Mouse (Mus musculus): ENCODE measurements at regions not wholly inside any gene's neighbourhood (a gene's known extent, or its start where the extent isn't known, plus 50 kb on each side); places are given as distances from the start of the nearest gene placed in this dataset.
"Not testable (repeated sequence)": the region's sequence is repeated elsewhere in the genome, so short reads cannot be mapped to it uniquely, and the experiment has no call there.

- H3K4me2 ChIP-seq = no peak overlapping the region
- ATAC-seq (ENCODE audit: low read depth) (no peak), DNase-seq (no peak)
- H3K9me3 ChIP-seq (replicated peaks) = no peaks in the 10 kb centered on the region
- H3K27ac ChIP-seq = no peak overlapping the region
- no peaks in the 10 kb centered on the region for H3K4me1 ChIP-seq (replicated peaks)
- H3K36me3 ChIP-seq = no peaks in the 10 kb centered on the region
- no peaks in the 10 kb centered on the region for H3K27me3 ChIP-seq
- H3K4me3 ChIP-seq (replicated peaks) = no peak overlapping the region
- 25% methylated on average over 4 of the region's 4 CpGs for WGBS (ENCODE audit: insufficient replicate concordance)
- no peak overlapping the region for H3K9ac ChIP-seq
These were observed 100.2 kb upstream of the Top1 start for GRCm38 (mm10) chr2:160545527-160545926.

- ATAC-seq (ENCODE audit: low read depth) = no peak
- Histone ChIP-seq H3K4me2 (no peak overlapping the region), H3K4me3 (replicated peaks) (no peak overlapping the region), H3K4me1 (replicated peaks) (no peaks in the 10 kb centered on the region), H3K36me3 (no peaks in the 10 kb centered on the region), H3K9me3 (replicated peaks) (no peaks in the 10 kb centered on the region), H3K27me3 (no peaks in the 10 kb centered on the region), H3K9ac (no peak overlapping the region), H3K27ac (no peak overlapping the region)
- DNase-seq = no peak
- WGBS (ENCODE audit: insufficient replicate concordance) = 65% methylated on average over 19 of the region's 19 CpGs
These were observed 93.5 kb upstream of the Top1 start for GRCm38 (mm10) chr2:160552121-160552669.

- H3K9ac ChIP-seq = no peak overlapping the region
- WGBS (ENCODE audit: insufficient replicate concordance) = 70% methylated on average over 14 of the region's 14 CpGs
- no peaks in the 10 kb centered on the region for H3K36me3 ChIP-seq
- H3K4me2 ChIP-seq = no peak overlapping the region
- DNase-seq (no peak), ATAC-seq (ENCODE audit: low read depth) (no peak)
- H3K9me3 ChIP-seq (replicated peaks) = no peaks in the 10 kb centered on the region
- H3K4me3 ChIP-seq (replicated peaks) = no peak overlapping the region
- H3K27me3 ChIP-seq = no peaks in the 10 kb centered on the region
- H3K4me1 ChIP-seq (replicated peaks) = no peaks in the 10 kb centered on the region
- no peak overlapping the region for H3K27ac ChIP-seq
These were observed 84.0 kb upstream of the Top1 start for GRCm38 (mm10) chr2:160561711-160562110.

DNA sequence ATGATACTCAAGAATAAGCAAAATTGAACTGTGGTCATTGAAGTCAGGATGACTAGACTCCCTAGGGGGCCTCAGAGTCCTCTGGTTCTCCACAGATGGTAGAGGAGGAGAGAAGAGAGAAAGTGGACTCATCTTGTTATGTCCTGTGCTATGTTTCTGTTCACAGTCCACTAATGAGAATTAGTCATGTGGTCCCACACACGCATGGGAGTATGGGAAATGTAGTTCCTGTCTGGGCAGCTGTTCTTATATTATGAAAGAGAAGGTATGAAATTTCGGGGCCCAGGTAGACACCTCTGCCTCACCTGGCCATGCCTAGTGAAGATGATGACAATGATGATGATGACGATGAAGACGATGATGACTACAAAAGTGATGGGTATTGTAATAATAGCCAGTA lies 77.9 kb upstream of the Top1 start:
- Histone ChIP-seq H3K9ac (no peak overlapping the region), H3K4me2 (no peak overlapping the region), H3K4me1 (replicated peaks) (no peaks in the 10 kb centered on the region), H3K27me3 (no peaks in the 10 kb centered on the region), H3K9me3 (replicated peaks) (no peaks in the 10 kb centered on the region), H3K4me3 (replicated peaks) (no peak overlapping the region), H3K27ac (no peak overlapping the region), H3K36me3 (no peaks in the 10 kb centered on the region)
- DNase-seq = no peak
- 71% methylated on average over 4 of the region's 4 CpGs for WGBS (ENCODE audit: insufficient replicate concordance)
- no peak for ATAC-seq (ENCODE audit: low read depth)

- Histone ChIP-seq H3K4me1 (replicated peaks) (no peaks in the 10 kb centered on the region), H3K27me3 (no peaks in the 10 kb centered on the region), H3K4me3 (replicated peaks) (no peak overlapping the region), H3K9me3 (replicated peaks) (no peaks in the 10 kb centered on the region), H3K27ac (no peak overlapping the region), H3K9ac (no peak overlapping the region), H3K36me3 (no peaks in the 10 kb centered on the region), H3K4me2 (no peak overlapping the region)
- WGBS (ENCODE audit: insufficient replicate concordance) = 61% methylated on average over 5 of the region's 5 CpGs
- ATAC-seq (ENCODE audit: low read depth) = no peak
- no peak for DNase-seq
These were observed 76.2 kb upstream of the Top1 start for GRCm38 (mm10) chr2:160569496-160569895.

DNA sequence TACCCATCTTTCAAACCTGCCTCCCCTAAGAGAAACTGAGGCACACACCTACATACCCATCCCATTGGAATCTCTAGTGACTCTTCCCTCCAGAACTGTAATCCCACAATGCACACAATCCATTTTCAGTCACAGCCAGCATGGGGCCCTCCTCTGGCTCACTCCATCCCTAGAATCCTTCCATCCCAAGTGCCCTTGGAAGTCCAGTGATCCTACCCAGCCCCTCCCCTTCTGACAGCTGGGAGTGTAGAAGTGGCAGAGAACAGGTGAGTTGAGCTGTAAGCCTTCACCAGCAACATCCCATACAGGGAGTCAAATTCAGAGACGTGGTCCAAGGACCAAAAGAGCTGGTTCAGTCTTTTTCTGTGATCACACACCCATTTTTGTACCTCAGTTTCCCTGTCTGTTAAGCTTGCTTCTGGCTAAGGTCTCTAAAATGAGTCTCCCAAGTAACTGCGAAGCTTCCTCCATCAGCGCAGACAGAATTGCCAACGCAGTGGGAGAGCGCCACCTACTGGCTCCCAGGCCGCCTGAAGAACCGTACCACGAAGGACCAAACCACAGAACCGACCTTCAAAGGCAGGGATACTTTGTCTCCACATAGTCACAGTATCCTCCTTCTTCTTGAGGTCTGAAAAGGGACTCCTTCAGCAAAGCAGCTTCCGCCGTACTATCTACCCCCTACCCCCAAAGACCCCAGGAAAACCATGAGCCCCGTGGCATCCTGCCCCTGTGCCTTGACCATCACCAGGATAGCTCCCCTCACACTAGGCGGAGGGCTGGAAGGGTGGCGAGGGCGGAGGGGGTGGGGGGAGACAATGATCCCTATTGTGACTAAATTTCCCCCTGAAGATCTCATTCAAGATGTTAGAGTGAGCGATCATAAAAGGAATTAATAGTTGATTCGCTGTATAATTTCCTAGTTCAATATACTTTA lies 67.0 kb upstream of the Top1 start:
- H3K36me3 ChIP-seq = no peaks in the 10 kb centered on the region
- no peak overlapping the region for H3K4me2 ChIP-seq
- H3K27me3 ChIP-seq = peaks cover 34% of the 10 kb centered on the region
- H3K9me3 ChIP-seq (replicated peaks) = no peaks in the 10 kb centered on the region
- ATAC-seq (ENCODE audit: low read depth) (no peak), DNase-seq (peak; percentile 28)
- H3K4me3 ChIP-seq (replicated peaks) = no peak overlapping the region
- WGBS (ENCODE audit: insufficient replicate concordance) = 10% methylated on average over 17 of the region's 17 CpGs
- H3K4me1 ChIP-seq (replicated peaks) = no peaks in the 10 kb centered on the region
- H3K27ac ChIP-seq = no peak overlapping the region
- no peak overlapping the region for H3K9ac ChIP-seq

DNA sequence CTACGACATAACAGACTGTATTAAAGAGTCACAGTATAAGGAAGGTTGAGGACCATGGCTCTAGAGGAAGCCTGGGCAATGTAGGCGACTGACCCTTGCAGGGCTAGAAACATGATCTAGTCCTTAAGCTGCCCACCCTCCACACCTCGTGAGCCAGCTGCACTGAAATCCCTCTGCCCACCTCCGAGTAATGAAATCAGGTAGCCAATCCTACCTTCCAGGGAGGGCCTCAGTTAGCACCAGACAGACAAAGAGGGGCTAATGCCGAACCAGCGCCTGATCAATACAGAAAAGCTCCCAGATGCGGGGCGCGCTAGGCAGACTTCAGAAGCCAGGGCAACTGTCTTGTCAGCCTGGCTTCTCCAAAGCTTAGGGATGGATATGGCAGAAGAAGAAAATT lies 65.4 kb upstream of the Top1 start:
- no peaks in the 10 kb centered on the region for H3K36me3 ChIP-seq
- no peak overlapping the region for H3K27ac ChIP-seq
- no peaks in the 10 kb centered on the region for H3K9me3 ChIP-seq (replicated peaks)
- H3K27me3 ChIP-seq = peaks cover 42% of the 10 kb centered on the region
- H3K4me3 ChIP-seq (replicated peaks) = no peak overlapping the region
- ATAC-seq (ENCODE audit: low read depth) (no peak), DNase-seq (no peak)
- H3K9ac ChIP-seq = no peak overlapping the region
- 25% methylated on average over 9 of the region's 9 CpGs for WGBS (ENCODE audit: insufficient replicate concordance)
- H3K4me1 ChIP-seq (replicated peaks) = no peaks in the 10 kb centered on the region
- H3K4me2 ChIP-seq = no peak overlapping the region

DNA sequence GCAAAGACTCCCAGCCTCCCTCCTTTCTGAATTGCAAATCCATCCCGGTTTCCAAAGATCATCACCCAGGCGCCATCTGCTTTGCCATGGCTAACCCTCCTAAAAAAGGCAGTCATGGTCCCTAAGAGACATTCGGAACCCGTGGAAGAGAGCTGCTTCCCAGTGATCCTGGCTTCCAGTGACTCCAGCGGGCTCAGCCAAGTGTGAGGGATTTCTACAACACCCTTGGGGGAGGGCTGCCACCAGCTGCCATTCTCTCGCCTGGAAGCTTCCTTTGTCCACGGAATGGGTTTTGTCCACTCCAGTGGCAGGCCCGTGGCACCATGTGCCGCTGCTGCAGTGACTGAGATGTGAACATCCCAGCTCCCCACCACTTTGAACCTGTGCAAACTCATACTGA lies 64.7 kb upstream of the Top1 start:
- H3K27me3 ChIP-seq = peaks cover 42% of the 10 kb centered on the region
- ATAC-seq (ENCODE audit: low read depth) (no peak), DNase-seq (no peak)
- no peak overlapping the region for H3K27ac ChIP-seq
- no peaks in the 10 kb centered on the region for H3K9me3 ChIP-seq (replicated peaks)
- no peaks in the 10 kb centered on the region for H3K4me1 ChIP-seq (replicated peaks)
- no peak overlapping the region for H3K9ac ChIP-seq
- WGBS (ENCODE audit: insufficient replicate concordance) = 8% methylated on average over 9 of the region's 9 CpGs
- no peak overlapping the region for H3K4me3 ChIP-seq (replicated peaks)
- no peaks in the 10 kb centered on the region for H3K36me3 ChIP-seq
- H3K4me2 ChIP-seq = no peak overlapping the region

- not testable (repeated sequence) for H3K9me3 ChIP-seq (replicated peaks); H3K36me3 ChIP-seq; H3K9ac ChIP-seq; ATAC-seq (ENCODE audit: low read depth); H3K4me2 ChIP-seq; H3K4me3 ChIP-seq (replicated peaks); H3K27ac ChIP-seq; H3K4me1 ChIP-seq (replicated peaks); DNase-seq
- 90% methylated on average over 19 of the region's 19 CpGs for WGBS (ENCODE audit: insufficient replicate concordance)
- peaks cover 42% of the 10 kb centered on the region for H3K27me3 ChIP-seq
These were observed 62.7 kb upstream of the Top1 start for GRCm38 (mm10) chr2:160583034-160583433.

GRCm38 (mm10) chr2:160583506-160583905 lies 62.2 kb upstream of the Top1 start:
- no peaks in the 10 kb centered on the region for H3K36me3 ChIP-seq
- H3K27ac ChIP-seq = no peak overlapping the region
- no peak for ATAC-seq (ENCODE audit: low read depth)
- 66% methylated on average over 6 of the region's 6 CpGs for whole genome bisulfite sequencing (ENCODE audit: insufficient replicate concordance)
- no peak for DNase-seq
- H3K27me3 ChIP-seq = peaks cover 42% of the 10 kb centered on the region
- H3K4me2 ChIP-seq = no peak overlapping the region
- no peaks in the 10 kb centered on the region for H3K4me1 ChIP-seq (replicated peaks)
- H3K4me3 ChIP-seq (replicated peaks) = no peak overlapping the region
- H3K9me3 ChIP-seq (replicated peaks) = no peaks in the 10 kb centered on the region
- H3K9ac ChIP-seq = no peak overlapping the region

DNA sequence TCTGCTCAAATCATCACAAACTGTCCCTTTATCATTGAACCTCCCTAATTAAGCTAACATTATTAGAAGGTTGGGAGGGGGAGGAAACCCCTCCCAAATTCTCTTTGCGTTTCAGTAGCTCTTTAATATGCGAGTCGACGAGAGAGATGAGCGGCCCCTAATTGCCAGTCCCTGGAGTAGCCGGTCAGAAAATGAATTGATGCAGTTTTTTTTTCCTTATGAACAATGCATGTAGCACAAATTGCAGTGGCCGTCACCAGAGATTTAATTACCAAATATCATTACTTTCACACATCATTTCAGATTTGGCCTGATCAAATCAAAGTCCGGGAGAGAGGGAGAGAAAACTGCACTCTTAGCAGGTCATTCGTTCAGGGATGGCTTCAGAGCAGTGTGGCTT lies 61.1 kb upstream of the Top1 start:
- DNase-seq (no peak), ATAC-seq (ENCODE audit: low read depth) (no peak)
- no peaks in the 10 kb centered on the region for H3K9me3 ChIP-seq (replicated peaks)
- no peaks in the 10 kb centered on the region for H3K4me1 ChIP-seq (replicated peaks)
- no peak overlapping the region for H3K9ac ChIP-seq
- peaks cover 33% of the 10 kb centered on the region for H3K27me3 ChIP-seq
- 47% methylated on average over 9 of the region's 9 CpGs for WGBS (ENCODE audit: insufficient replicate concordance)
- H3K36me3 ChIP-seq = no peaks in the 10 kb centered on the region
- no peak overlapping the region for H3K27ac ChIP-seq
- H3K4me3 ChIP-seq (replicated peaks) = no peak overlapping the region
- no peak overlapping the region for H3K4me2 ChIP-seq
